Mouse (Mus musculus): ENCODE measurements around the gene Hamp.
A peak's percentile ranks its signal among the peaks of the same experiment; 100 is the strongest.
"Not testable (repeated sequence)": the region's sequence is repeated elsewhere in the genome, so short reads cannot be mapped to it uniquely, and the experiment has no call there.

The Hamp gene

GRCm38 (mm10) chr7:30956357-30956751, 12.5 kb upstream of the Hamp start:
- DNase-seq (ENCODE audit: inconsistent ontology term): peak; percentile 43

- peak; percentile 88 for DNase-seq (ENCODE audit: inconsistent ontology term)
These were observed 11.9 kb upstream of the Hamp start for GRCm38 (mm10) chr7:30955584-30956356.

GRCm38 (mm10) chr7:30954971-30955520, 11.2 kb upstream of the Hamp start:
- DNase-seq (ENCODE audit: inconsistent ontology term): no peak

GRCm38 (mm10) chr7:30954036-30954435, 10.2 kb upstream of the Hamp start:
- no peak for DNase-seq (ENCODE audit: inconsistent ontology term)

GRCm38 (mm10) chr7:30953459-30953858, 9.6 kb upstream of the Hamp start:
- DNase-seq (ENCODE audit: inconsistent ontology term): no peak

GRCm38 (mm10) chr7:30952441-30953265, 8.8 kb upstream of the Hamp start:
- no peak for DNase-seq (ENCODE audit: inconsistent ontology term)

- DNase-seq (ENCODE audit: inconsistent ontology term): not testable (repeated sequence)
These were observed 6.1 kb upstream of the Hamp start for GRCm38 (mm10) chr7:30949902-30950301.

GRCm38 (mm10) chr7:30945876-30946275, 2.0 kb upstream of the Hamp start:
- no peak for DNase-seq (ENCODE audit: inconsistent ontology term)

- DNase-seq (ENCODE audit: inconsistent ontology term): not testable (repeated sequence)
These were observed 1.6 kb upstream of the Hamp start for GRCm38 (mm10) chr7:30945466-30945865.

- DNase-seq (ENCODE audit: inconsistent ontology term): not testable (repeated sequence)
These were observed 874 bp upstream of the Hamp start for GRCm38 (mm10) chr7:30944706-30945105.

GRCm38 (mm10) chr7:30942365-30942764, 1.5 kb downstream of the Hamp start:
- DNase-seq (ENCODE audit: inconsistent ontology term): not testable (repeated sequence)

- DNase-seq (ENCODE audit: inconsistent ontology term): not testable (repeated sequence)
These were observed 3.8 kb downstream of the Hamp start for GRCm38 (mm10) chr7:30940070-30940469.

- DNase-seq (ENCODE audit: inconsistent ontology term): not testable (repeated sequence)
These were observed 8.3 kb downstream of the Hamp start for GRCm38 (mm10) chr7:30935422-30936099.

GRCm38 (mm10) chr7:30924581-30924980, 19.3 kb downstream of the Hamp start, which contains the start of gene Hamp2:
Gene Hamp2 (minus strand): TSS chr7:30924681.
- DNase-seq (ENCODE audit: inconsistent ontology term): not testable (repeated sequence)

GRCm38 (mm10) chr7:30924071-30924470, 19.8 kb downstream of the Hamp start:
- DNase-seq (ENCODE audit: inconsistent ontology term): no peak

GRCm38 (mm10) chr7:30922490-30922889, 21.3 kb downstream of the Hamp start:
- not testable (repeated sequence) for DNase-seq (ENCODE audit: inconsistent ontology term)

- DNase-seq (ENCODE audit: inconsistent ontology term): no peak
These were observed 23.6 kb downstream of the Hamp start for GRCm38 (mm10) chr7:30920217-30920616.

GRCm38 (mm10) chr7:30917219-30917618, 26.6 kb downstream of the Hamp start:
- no peak for DNase-seq (ENCODE audit: inconsistent ontology term)

- DNase-seq (ENCODE audit: inconsistent ontology term): no peak
These were observed 27.1 kb downstream of the Hamp start for GRCm38 (mm10) chr7:30916713-30917112.

- no peak for DNase-seq (ENCODE audit: inconsistent ontology term)
These were observed 29.1 kb downstream of the Hamp start, which contains the start of gene Mag for GRCm38 (mm10) chr7:30914732-30915131. Gene Mag (minus strand): TSS chr7:30914873.

- no peak for DNase-seq (ENCODE audit: inconsistent ontology term)
These were observed 34.1 kb downstream of the Hamp start for GRCm38 (mm10) chr7:30909773-30910172.

- no peak for DNase-seq (ENCODE audit: inconsistent ontology term)
These were observed 34.8 kb downstream of the Hamp start for GRCm38 (mm10) chr7:30908992-30909431.

All from Muller cell, postnatal 12 days (primary cell).